Mouse (Mus musculus): ENCODE results near the gene Ankrd40. TPM values are rescaled to one million over a fixed set of nuclear protein-coding genes. Genes with fewer than 3 reads are reported as not detected.

Ankrd40 gene
- total RNA-seq, 1 experiment from 2014 or later: 158 TPM

DNA sequence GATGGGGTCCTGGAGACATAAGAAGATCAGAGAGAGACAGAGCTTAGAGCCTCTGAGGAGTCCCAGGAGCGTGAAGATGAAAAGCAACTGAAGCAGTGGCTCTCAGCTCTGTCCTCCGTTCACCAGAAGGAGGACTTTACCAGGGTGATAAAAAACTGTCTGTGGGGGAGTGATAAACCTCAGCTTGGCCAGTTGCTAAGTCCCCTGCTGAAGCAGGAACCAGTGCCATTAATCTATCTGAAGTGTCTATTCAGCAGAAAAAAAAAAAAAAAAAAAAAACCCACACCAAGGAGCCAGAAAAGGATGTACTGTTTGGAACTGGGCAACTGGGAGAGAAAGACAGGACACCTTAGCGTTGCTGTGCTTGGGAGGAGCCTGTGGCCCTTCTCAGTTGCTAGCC, 23.3 kb downstream of the Ankrd40 start:
- DNase-seq: no peak

DNA sequence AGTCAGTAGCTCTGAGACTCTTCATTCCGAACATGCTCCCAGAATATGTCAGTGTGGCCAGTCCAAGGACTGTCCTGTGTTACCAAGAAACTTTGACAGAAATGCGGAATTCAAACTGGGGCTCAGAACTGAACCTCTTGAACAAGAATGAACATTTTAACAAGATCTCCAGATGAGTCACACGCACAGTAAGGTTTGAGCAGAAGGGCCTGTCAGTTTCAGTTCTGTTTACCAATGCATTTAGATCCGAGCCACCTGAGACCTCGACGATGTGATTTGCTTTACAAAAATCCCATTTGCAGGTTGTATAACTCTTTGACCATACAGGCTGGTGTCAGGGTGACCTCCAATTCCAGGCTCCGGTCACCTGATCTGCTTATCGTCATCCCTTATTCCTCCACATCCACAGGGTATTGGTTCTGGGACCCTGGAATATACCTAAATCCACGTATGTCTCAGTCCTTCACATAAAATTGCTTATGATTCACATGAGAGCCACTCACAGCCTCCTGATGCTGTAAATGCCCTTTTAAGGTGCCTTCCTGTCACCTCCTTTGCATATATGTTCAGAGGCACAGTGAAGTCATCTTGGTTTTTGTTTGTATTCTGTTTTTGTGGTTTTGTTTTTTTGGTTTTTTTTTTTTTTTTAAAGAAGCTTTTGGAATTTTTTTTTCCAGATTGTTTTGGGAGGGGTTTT, 27.9 kb downstream of the Ankrd40 start:
- DNase-seq: no peak

DNA sequence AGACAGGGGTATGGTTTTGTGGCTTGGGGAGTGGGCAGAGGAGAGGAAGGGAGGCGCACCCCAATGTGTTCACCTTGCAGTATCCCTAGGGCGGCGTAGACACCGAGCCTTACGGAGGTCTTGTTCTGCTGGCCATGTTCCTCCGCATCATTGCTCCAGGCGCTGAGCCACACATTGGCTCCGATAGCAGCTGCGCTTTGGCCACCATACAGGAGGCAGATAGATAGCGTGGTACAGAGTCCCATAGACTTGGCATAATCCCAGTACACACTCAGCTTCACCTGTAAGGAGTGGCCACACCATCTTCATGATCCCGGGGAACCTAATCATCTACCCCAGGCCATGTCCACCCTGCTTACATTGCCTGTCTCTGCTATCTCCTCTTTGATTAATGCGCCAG, 31.4 kb downstream of the Ankrd40 start:
- no peak for DNase-seq

DNA sequence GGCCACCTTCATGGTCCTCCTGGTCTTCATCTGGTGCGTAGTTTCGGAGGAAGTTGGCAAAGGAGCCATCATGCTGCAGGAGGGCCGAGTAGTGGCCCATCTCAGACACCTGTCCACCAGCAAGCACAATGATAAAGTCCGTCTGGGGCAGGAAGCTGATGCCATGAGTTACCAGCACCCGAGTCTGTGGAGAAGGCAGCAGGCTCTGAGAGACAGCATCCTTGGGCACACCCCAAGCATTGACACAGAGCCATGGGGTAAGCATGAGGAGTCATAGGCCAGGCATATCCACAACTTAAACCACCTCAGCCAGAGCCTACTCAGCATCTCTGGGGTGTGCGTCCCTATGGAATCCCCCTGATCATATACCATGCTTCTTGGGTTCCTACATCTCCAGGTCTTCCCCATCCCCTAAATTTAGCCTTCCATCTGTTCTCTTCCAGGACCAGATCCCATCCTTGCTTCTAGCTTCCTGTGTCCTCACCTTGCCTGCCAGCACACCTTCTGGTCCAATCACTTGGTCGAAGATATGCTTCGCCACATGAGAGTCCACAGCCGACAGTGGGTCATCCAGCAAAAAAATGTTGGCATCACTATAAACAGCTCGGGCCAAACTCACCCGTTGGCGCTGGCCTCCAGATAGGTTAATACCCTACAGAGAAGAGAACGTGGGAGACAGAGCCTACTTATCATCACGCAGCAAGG, 33.5 kb downstream of the Ankrd40 start:
- no peak for DNase-seq

DNA sequence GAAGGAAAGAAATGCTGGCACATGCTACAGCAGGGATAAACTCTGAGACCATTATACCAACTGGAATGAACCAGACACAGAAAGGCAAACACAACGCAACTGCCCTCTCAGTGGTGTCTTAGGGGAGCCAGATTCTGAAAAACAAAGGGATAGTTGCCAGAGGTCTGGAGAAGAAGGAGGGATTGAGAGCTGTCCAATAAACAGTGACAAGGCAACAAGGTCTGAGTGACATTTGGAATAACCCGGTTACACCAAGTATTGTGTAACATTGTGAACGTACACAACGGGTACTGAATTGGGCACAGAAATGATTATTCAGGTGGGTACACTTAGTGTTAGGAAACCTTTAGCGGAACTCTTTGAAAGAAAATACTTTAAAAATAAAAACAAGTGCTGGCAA, 34.3 kb downstream of the Ankrd40 start:
- DNase-seq: no peak

DNA sequence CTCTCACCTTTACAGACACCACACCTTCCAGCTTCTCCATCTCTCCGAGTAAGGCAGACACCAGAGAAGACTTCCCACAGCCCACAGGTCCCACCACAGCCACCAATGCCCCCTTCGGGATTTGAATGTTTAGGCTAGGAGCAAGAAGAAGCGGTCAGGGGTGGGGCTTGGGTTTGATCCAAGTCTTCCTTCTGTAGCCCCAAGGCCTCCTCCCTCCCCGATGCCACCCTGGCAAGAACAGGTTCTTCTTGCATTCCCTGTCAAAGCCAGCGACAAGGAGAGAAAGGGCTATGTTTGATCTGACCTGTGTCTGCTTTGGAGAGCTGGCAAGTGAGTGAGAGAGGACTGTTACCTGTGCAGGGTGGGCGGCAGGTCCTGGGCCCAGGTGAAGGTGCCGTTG, 35.9 kb downstream of the Ankrd40 start:
- DNase-seq: no peak

DNA sequence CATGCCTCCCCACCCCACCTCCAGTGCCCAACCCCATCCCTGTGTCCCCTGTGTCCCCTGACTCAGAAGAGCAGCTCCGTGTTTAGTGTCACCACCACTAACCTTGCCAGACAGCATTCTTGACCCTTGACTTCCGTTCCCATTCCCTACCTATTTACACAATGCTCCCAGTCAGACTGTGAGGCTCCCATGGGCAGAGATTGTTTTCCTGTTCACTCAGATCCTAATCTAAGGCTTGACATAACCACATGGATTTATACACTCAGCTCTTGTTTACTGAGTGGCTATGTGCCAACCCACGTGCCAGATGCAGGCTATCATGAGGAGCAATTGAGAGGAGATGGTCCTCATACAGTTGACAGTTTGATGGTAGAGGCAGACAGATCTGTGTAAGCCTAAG, 37.5 kb downstream of the Ankrd40 start:
- DNase-seq: no peak

DNA sequence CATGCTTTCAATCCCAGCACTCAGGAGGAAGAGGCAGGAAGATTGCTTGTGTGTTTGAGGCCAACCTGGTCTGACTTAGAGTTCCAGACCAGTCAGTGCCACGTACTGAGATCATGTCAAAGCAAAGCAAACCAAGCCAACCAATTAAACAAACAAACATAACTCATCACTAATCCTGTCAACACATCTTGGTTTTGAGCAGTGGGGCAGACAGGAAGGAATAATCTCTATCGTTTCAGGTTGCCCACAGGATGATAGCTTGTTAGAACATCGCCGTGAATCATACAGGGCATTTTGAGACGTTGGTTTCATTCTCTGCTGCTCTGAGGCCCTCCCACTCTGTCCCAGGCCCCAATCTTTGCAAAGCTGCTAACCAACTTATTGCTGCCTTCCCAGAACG, 42.2 kb downstream of the Ankrd40 start:
- no peak for DNase-seq

DNA sequence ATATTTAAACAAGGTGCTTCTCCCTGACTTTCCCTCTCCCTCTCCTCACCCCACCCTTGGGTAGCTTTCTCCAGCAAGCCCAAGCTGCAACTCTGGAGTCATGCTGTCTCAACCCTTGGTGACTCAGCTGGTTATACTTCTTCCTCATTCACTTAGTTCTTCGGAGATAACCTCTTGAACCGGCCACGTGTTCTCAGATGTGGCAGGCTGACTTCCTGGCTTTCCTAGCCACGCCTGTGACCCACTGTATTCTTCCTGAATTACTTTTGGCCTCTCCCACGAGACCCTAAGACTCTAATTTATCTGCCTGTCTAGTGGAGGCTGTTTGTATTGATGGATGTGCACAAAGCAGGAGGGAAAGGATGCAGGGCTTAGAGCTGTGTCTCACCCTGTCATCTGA, 43.0 kb downstream of the Ankrd40 start:
- DNase-seq: no peak

DNA sequence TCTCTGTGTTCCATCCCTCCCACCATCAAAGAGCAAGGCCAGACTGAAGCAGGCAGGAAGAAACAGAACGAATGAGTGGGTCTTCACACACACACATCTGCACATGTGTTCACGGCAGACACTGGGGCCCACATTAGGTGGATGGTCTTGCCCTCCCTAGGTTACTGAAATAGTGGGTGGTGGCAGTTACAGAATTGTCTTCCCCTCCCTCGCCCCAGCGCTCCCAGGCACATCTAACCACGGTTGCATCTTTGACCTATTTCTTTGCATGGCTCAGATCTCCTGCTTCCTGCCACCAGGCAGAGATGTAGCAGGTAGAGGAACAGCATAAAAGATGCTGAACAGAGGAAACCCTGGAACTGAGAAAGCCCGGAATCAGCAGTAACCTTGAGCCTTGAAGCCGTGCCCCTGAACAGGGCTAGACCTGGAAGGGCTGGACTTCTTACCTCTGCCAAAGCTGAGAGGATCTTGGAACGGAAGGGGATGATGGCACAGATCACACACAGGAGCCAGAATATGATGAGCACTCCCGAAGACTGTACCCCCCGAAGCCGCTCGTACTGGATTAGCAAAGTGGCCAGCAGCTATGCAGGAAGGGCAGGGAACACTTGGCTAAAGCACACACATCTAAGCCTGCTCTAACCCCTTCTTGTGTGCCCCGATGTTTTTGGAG, 46.6 kb downstream of the Ankrd40 start:
- no peak for DNase-seq

DNA sequence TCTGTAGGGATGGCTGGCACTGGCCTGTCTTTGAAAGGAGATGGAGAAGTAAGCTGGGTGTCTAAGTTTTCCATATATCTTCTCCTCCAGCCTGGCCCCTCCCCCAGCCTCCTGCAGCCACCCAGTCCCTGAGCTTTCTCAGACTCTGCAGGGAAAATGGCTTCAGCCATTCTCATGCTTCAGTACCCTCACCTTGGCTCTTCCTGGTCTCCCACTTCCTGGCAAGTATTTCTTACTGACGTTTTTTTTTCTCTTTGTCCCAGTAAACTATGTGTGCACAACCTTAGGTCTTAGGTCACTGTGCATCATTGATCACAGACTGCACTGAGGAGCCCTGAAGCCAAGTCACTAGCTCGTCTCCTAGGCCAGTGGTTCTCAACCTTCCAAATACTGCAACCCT, 51.3 kb downstream of the Ankrd40 start:
- no peak for DNase-seq

DNA sequence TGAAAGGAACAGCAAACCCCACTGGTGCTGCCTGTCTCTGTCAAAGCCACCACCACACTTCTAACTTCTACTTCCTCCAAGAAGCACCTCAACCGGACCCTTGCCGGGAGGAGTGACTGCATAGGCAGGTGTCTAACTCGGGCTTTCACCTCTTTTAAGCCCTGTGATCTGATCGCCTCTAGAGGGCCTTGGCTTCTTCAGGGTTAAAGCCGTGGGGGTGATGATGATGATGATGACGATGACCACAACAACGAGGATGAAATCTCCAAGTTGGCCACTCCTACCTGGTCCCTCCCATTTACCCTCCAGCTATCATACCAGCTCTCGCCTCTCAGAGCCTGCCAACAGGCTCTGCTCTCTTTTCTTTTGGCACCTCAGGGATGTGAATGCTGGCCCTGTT, 51.9 kb downstream of the Ankrd40 start:
- DNase-seq: no peak

DNA sequence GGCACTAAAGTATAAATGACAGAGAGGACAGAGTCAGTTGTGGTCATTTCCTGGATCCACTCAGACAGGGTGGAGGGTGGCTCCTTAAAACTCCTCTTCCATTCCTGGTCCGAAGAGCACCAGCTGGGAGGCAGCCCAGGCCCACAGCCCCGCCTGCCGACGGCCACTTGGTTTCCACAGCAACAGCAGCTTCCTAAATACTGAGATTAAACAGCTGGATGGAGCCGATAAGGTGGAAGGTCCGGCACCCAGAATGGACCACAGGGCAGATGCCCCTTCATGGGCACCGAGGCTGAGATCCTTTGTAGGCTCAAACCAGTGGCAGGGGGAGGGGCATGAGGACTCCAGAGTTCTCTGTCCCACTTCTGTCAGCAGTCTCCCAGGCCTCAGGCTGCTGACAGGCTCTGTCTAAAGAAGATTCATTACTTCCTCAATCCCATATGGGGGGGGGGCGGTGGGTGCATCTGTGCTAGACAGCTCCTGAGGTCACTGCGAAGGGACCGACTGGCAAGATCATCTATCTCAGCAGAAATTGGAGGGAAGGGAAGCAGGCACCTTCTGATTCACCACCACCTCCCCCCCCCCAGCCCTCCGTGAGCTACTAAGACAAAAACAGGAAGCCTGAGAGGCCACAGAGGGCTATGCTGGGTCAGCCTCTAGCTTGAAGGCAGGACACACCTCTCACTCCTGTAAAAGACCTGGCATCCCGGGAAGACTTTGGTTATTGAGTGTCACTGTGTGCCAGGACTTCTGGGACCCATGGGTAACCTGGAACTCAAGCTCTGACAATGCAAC, 58.4 kb downstream of the Ankrd40 start:
- peak; percentile 18 for DNase-seq

DNA sequence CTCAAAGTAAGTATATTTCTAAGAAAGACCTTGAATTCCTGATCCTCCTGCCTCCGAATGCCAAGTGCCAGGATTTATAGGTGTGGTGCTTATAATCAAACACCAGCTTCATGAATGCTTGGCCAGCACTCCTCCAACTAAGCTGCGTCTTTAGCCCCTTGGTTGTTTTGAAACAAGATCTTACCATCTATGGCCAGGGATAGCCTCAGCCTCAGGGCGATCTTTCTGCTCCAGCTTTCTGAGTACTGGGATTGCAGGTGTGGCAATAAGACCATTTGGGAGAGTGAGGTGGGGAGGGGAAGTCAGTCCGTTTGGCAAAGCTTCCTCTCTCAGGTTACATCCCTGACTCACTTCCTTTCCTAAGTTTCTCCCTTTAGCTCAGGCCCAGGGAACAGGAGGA, 60.0 kb downstream of the Ankrd40 start:
- no peak for DNase-seq

DNA sequence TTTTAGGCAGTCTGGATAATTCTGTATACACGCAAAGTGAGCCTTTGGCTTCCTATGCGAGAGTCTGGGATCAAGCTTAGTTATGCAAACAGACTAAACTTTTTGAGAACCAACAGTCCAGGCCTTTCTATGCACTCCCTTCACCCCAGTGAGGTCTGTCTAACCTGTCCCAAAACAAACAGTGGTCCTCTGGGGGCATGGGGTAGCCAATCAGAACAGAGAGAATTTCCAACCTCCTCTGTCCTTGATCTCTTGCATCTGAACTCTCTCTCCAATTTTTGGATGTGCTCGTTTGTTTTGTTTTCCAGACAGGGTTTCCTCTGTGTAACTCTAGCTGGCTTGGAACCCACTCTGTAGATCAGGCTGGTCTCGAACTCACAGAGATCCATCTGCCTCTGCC, 61.2 kb downstream of the Ankrd40 start:
- no peak for DNase-seq

DNA sequence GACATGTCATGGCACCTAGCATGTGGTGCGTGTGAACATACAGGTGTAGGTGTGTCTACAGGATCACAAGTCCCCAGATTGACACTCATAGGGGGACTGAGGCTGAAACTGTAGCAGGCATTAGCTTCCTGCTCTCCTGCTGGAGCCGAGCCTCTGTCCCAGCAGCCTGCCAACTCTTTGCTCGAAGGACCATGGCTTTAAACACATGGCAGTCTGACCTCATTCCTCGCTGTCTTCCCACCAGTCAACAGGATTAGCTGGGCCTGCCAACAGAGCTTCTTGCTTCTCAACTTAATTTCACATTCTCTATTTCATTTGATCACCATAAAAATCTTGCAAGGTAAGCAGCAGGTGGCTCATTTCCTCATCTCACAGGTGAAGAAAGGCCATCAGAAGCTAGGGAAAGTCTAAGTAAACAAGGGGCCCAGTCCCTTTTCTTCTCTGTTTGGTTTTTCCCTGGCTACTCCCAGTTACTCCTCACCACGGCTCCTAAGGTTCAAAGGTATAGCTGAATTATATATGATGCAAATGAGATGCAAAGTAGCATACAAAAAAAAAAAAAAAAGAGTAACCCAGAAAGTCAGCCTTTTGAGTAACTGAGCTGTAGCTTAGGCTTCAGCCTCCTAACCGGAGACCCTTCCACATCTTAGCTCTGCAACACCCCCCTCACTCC, 62.1 kb downstream of the Ankrd40 start:
- no peak for DNase-seq

DNA sequence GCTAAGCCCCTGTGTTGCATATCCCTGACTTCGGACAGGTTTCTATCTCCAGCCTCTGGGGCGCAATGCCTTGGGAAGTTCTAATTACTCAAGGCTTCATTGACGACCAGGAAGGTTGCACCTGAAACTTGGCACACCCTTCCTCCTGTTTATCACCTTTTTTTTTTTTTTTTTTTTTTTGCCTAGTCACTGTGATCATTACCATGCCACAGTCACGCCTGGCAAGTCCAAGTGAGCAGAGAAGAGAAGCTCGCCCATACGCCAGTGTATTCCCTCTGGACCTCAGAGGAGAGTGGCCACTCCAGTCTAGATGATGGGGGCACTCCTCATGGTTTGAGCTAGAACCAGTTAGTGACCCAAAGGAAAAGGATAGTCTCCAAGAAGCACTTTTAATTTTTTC, 63.0 kb downstream of the Ankrd40 start:
- DNase-seq: no peak

Other genes starting within 250 kb of the Ankrd40 start
- 245 and 267 TPM in 2 replicates for gene Tob1, start 116.5 kb upstream of the Ankrd40 start, total RNA-seq (2021)
- 0.39 TPM in 1 of 2 replicates, not detected in the other for gene Wfikkn2, start 82.0 kb upstream of the Ankrd40 start, total RNA-seq (2021)
- gene Gm21885, start 46.1 kb upstream of the Ankrd40 start, total RNA-seq (2021): not detected in 2 replicates
- gene Luc7l3, start 6.0 kb upstream of the Ankrd40 start, total RNA-seq (2021): 97.2 and 105 TPM in 2 replicates
- 4.5 and 5.1 TPM in 2 replicates for gene Abcc3, start 65.0 kb downstream of the Ankrd40 start, total RNA-seq (2021)
- gene Cacna1g, start 146.2 kb downstream of the Ankrd40 start, total RNA-seq (2021): 0.24 and 1.0 TPM in 2 replicates
- not detected in 2 replicates for gene Spata20, start 158.2 kb downstream of the Ankrd40 start, total RNA-seq (2021)
- gene Epn3, start 172.0 kb downstream of the Ankrd40 start, total RNA-seq (2021): 14.6 and 18.7 TPM in 2 replicates
- 5.9 and 8.5 TPM in 2 replicates for gene Mycbpap, start 193.7 kb downstream of the Ankrd40 start, total RNA-seq (2021)
- gene Rsad1, start 221.3 kb downstream of the Ankrd40 start, total RNA-seq (2021): 13.1 and 18.3 TPM in 2 replicates
- gene Chad, start 237.0 kb downstream of the Ankrd40 start, total RNA-seq (2021): not detected in 2 replicates